Mouse (Mus musculus): ENCODE results near the gene Kctd6.

Kctd6 gene

GRCm38 (mm10) chr14:8213803-8214224 lies at the start of gene Kctd6:
TSS of gene Kctd6 (plus strand) at chr14:8214140.
- DNase-seq (ENCODE audit: low spot score in 2 of 2), result peak; percentile 99

- DNase-seq (ENCODE audit: low spot score in 2 of 2), result no peak
These were observed 49.5 kb upstream of the Kctd6 start for GRCm38 (mm10) chr14:8164463-8164862.

GRCm38 (mm10) chr14:8172507-8173410 lies 41.2 kb upstream of the Kctd6 start, which contains the start of gene Pdhb:
TSS of gene Pdhb (minus strand) at chr14:8173025.
- peak; percentile 99 for DNase-seq (ENCODE audit: low spot score in 2 of 2)

GRCm38 (mm10) chr14:8173542-8174250 lies 40.2 kb upstream of the Kctd6 start:
- DNase-seq (ENCODE audit: low spot score in 2 of 2), result peak in 1 of 2 experiments; percentile 27

- DNase-seq (ENCODE audit: low spot score in 2 of 2), result no peak
These were observed 39.3 kb upstream of the Kctd6 start for GRCm38 (mm10) chr14:8174634-8175033.

GRCm38 (mm10) chr14:8176251-8176650 lies 37.7 kb upstream of the Kctd6 start:
- no peak for DNase-seq (ENCODE audit: low spot score in 2 of 2)

GRCm38 (mm10) chr14:8180371-8181035 lies 33.4 kb upstream of the Kctd6 start:
- no peak for DNase-seq (ENCODE audit: low spot score in 2 of 2)

- peak in 1 of 2 experiments; percentile 52 for DNase-seq (ENCODE audit: low spot score in 2 of 2)
These were observed 30.6 kb upstream of the Kctd6 start for GRCm38 (mm10) chr14:8183330-8183729.

GRCm38 (mm10) chr14:8186278-8187045 lies 27.5 kb upstream of the Kctd6 start:
- DNase-seq (ENCODE audit: low spot score in 2 of 2), result no peak

- DNase-seq (ENCODE audit: low spot score in 2 of 2), result no peak
These were observed 23.4 kb upstream of the Kctd6 start for GRCm38 (mm10) chr14:8190556-8190955.

GRCm38 (mm10) chr14:8191331-8191965 lies 22.5 kb upstream of the Kctd6 start:
- no peak for DNase-seq (ENCODE audit: low spot score in 2 of 2)

GRCm38 (mm10) chr14:8192727-8193126 lies 21.2 kb upstream of the Kctd6 start:
- DNase-seq (ENCODE audit: low spot score in 2 of 2), result no peak

- no peak for DNase-seq (ENCODE audit: low spot score in 2 of 2)
These were observed 13.2 kb upstream of the Kctd6 start for GRCm38 (mm10) chr14:8200769-8201168.

- no peak for DNase-seq (ENCODE audit: low spot score in 2 of 2)
These were observed 12.2 kb upstream of the Kctd6 start for GRCm38 (mm10) chr14:8201715-8202114.

- DNase-seq (ENCODE audit: low spot score in 2 of 2), result no peak
These were observed 7.6 kb upstream of the Kctd6 start for GRCm38 (mm10) chr14:8206179-8206910.

GRCm38 (mm10) chr14:8207105-8207504 lies 6.8 kb upstream of the Kctd6 start:
- no peak for DNase-seq (ENCODE audit: low spot score in 2 of 2)

GRCm38 (mm10) chr14:8207543-8207942 lies 6.4 kb upstream of the Kctd6 start:
- no peak for DNase-seq (ENCODE audit: low spot score in 2 of 2)

- no peak for DNase-seq (ENCODE audit: low spot score in 2 of 2)
These were observed 5.1 kb upstream of the Kctd6 start for GRCm38 (mm10) chr14:8208876-8209275.

GRCm38 (mm10) chr14:8209896-8210295 lies 4.0 kb upstream of the Kctd6 start:
- no peak for DNase-seq (ENCODE audit: low spot score in 2 of 2)

- no peak for DNase-seq (ENCODE audit: low spot score in 2 of 2)
These were observed 944 bp upstream of the Kctd6 start for GRCm38 (mm10) chr14:8212996-8213395.
